In genomic region chr10:78171581-78171980, GRCm38 (mm10) we compare ENCODE assay signal across 22 mouse cellular contexts. TPM values are rescaled to one million over a fixed set of nuclear protein-coding genes. Genes with fewer than 3 reads are reported as not detected.
DNase-seq lines count a peak whose midpoint lies in the region; ATAC-seq and TF ChIP-seq lines count a peak whose summit lies in the region.
"Had no signal": no experiment of that assay in that cellular context is flagged by ENCODE, and none has a peak within 500 bp of the region (broad histone marks: within the 10 kb centered on the region; RNA-seq: fewer than 3 reads in every experiment).

No protein-coding gene starts in this region.

- no peak overlapping the region for H3K27ac ChIP-seq in cerebellum, adult 2 months (ENCODE audit: insufficient read depth, low read length)
- H3K27ac ChIP-seq in heart, adult 2 months = no peak overlapping the region
- 0 out of 2 replicates have a peak overlapping the region, but pooled peaks have one; percentile 63 for H3K27ac ChIP-seq in liver, embryonic 12.5 days
- H3K27ac ChIP-seq in liver, embryonic 11.5 days (ENCODE audit: low read depth, low read length) = no peak overlapping the region
- no peak overlapping the region for H3K27ac ChIP-seq in midbrain, postnatal 0 days (ENCODE audit: low read depth, low read length)
- H3K27ac ChIP-seq in midbrain, embryonic 13.5 days = no peak overlapping the region

- TF ChIP-seq EP300 in heart, adult 2 months (IDR thresholded peaks at IDR 0.05; ENCODE audit: insufficient read depth, low read depth, low read length) = no peak

- intact Hi-C loops in heart, adult 2 months (cut with DNase I) = no loop called here

- no peaks in the 10 kb centered on the region for H3K79me2 ChIP-seq in heart, adult 2 months (replicated peaks; ENCODE audit: control insufficient read depth, insufficient read depth, low read length)

- no peak for ATAC-seq in liver, embryonic 12.5 days
- ATAC-seq in liver, embryonic 11.5 days (replicated peaks; ENCODE audit: low FRiP score) = no peak
- ATAC-seq in midbrain, postnatal 0 days (ENCODE audit: low FRiP score) = no peak
- no peak for ATAC-seq in midbrain, embryonic 13.5 days
- ATAC-seq: activated CD4-positive, CD25-positive, alpha-beta regulatory T cell, adult 4 months; CD4-positive, CD25-positive, alpha-beta regulatory T cell, adult 4 months; Patski had no signal

- WGBS in cerebellum, adult 2 months = 90% methylated on average over 9 of the region's 9 CpGs
- 81% methylated on average over 9 of the region's 9 CpGs for WGBS in heart, adult 2 months
- 85% methylated on average over 9 of the region's 9 CpGs for WGBS in liver, embryonic 12.5 days (ENCODE audit: insufficient replicate concordance)
- 88% methylated on average over 9 of the region's 9 CpGs for WGBS in liver, embryonic 11.5 days
- WGBS in midbrain, postnatal 0 days = 96% methylated on average over 9 of the region's 9 CpGs
- 94% methylated on average over 9 of the region's 9 CpGs for WGBS in midbrain, embryonic 13.5 days

- H3K4me1 ChIP-seq in cerebellum, adult 2 months (ENCODE audit: control insufficient read depth, insufficient read depth, low read length) = peaks cover 24% of the 10 kb centered on the region
- peaks cover 8% of the 10 kb centered on the region for H3K4me1 ChIP-seq in heart, adult 2 months (ENCODE audit: control insufficient read depth, insufficient read depth, low read length)
- peaks cover 33% of the 10 kb centered on the region for H3K4me1 ChIP-seq in liver, embryonic 12.5 days
- H3K4me1 ChIP-seq in liver, embryonic 11.5 days (replicated peaks; ENCODE audit: control insufficient read depth, insufficient read depth, low read length) = peaks cover 14% of the 10 kb centered on the region
- peaks cover 6% of the 10 kb centered on the region; the same call in 1 of the 2 replicates for H3K4me1 ChIP-seq in midbrain, postnatal 0 days (ENCODE audit: insufficient read depth, low read length)
- H3K4me1 ChIP-seq in midbrain, embryonic 13.5 days (replicated peaks) = peaks cover 28% of the 10 kb centered on the region

- H3K27me3 ChIP-seq in cerebellum, adult 2 months (ENCODE audit: control insufficient read depth, insufficient read depth, low read length) = no peaks in the 10 kb centered on the region
- H3K27me3 ChIP-seq in heart, adult 2 months (ENCODE audit: control insufficient read depth, insufficient read depth, low read length) = no peaks in the 10 kb centered on the region
- H3K27me3 ChIP-seq in liver, embryonic 12.5 days (replicated peaks) = no peaks in the 10 kb centered on the region
- no peaks in the 10 kb centered on the region for H3K27me3 ChIP-seq in liver, embryonic 11.5 days (replicated peaks; ENCODE audit: control insufficient read depth, insufficient read depth, low read length)
- no peaks in the 10 kb centered on the region for H3K27me3 ChIP-seq in midbrain, postnatal 0 days (ENCODE audit: insufficient read depth, low read length)
- H3K27me3 ChIP-seq in midbrain, embryonic 13.5 days = no peaks in the 10 kb centered on the region
- H3K27me3 ChIP-seq: CH12.LX, Patski had no signal

- H3K4me3 ChIP-seq in cerebellum, adult 2 months (replicated peaks; ENCODE audit: insufficient read depth, low read depth, low read length) = no peak overlapping the region
- no peak overlapping the region for H3K4me3 ChIP-seq in heart, adult 2 months
- no peak overlapping the region for H3K4me3 ChIP-seq in liver, embryonic 12.5 days
- H3K4me3 ChIP-seq in liver, embryonic 11.5 days (ENCODE audit: low read depth, low read length) = no peak overlapping the region
- H3K4me3 ChIP-seq in midbrain, postnatal 0 days (ENCODE audit: low read depth, low read length) = no peak overlapping the region
- no peak overlapping the region for H3K4me3 ChIP-seq in midbrain, embryonic 13.5 days (replicated peaks)

- H3K9ac ChIP-seq in heart, adult 2 months (ENCODE audit: low read depth, low read length) = no peak overlapping the region
- no peak overlapping the region for H3K9ac ChIP-seq in liver, embryonic 12.5 days
- H3K9ac ChIP-seq in liver, embryonic 11.5 days (ENCODE audit: low read depth, low read length) = no peak overlapping the region
- 0 out of 2 replicates have a peak overlapping the region, but pooled peaks have one; percentile 4 for H3K9ac ChIP-seq in midbrain, postnatal 0 days (replicated peaks; ENCODE audit: low read length, poor library complexity, severe bottlenecking)
- H3K9ac ChIP-seq in midbrain, embryonic 13.5 days (replicated peaks) = no peak overlapping the region

- no peaks in the 10 kb centered on the region for H3K9me3 ChIP-seq in liver, embryonic 12.5 days (replicated peaks)
- H3K9me3 ChIP-seq in liver, embryonic 11.5 days (ENCODE audit: control insufficient read depth, low read length) = no peaks in the 10 kb centered on the region
- no peaks in the 10 kb centered on the region for H3K9me3 ChIP-seq in midbrain, postnatal 0 days (ENCODE audit: low read length)
- no peaks in the 10 kb centered on the region for H3K9me3 ChIP-seq in midbrain, embryonic 13.5 days
- H3K9me3 ChIP-seq: G1E had no signal

- no peak for TF ChIP-seq POLR2A in cerebellum, adult 2 months (IDR thresholded peaks at IDR 0.05; ENCODE audit: borderline replicate concordance, insufficient read depth, low read length)
- TF ChIP-seq POLR2A in heart, adult 2 months (IDR thresholded peaks at IDR 0.05; ENCODE audit: insufficient read depth, low read depth, low read length) = no peak

- no peaks in the 10 kb centered on the region for H3K36me3 ChIP-seq in heart, adult 2 months (ENCODE audit: control insufficient read depth, insufficient read depth, low read length)
- H3K36me3 ChIP-seq in liver, embryonic 12.5 days = peaks cover 76% of the 10 kb centered on the region
- H3K36me3 ChIP-seq in liver, embryonic 11.5 days (ENCODE audit: control insufficient read depth, insufficient read depth, low read length) = peaks cover 47% of the 10 kb centered on the region
- peaks cover 65% of the 10 kb centered on the region for H3K36me3 ChIP-seq in midbrain, postnatal 0 days (ENCODE audit: insufficient read depth, low read length)
- H3K36me3 ChIP-seq in midbrain, embryonic 13.5 days = peaks cover 71% of the 10 kb centered on the region

- TF ChIP-seq CTCF in cerebellum, adult 2 months (IDR thresholded peaks at IDR 0.05; ENCODE audit: borderline replicate concordance, insufficient read depth, low read depth, low read length) = no peak
- no peak for TF ChIP-seq CTCF in heart, adult 2 months (IDR thresholded peaks at IDR 0.05)
- no peak for TF ChIP-seq CTCF in midbrain, postnatal 0 days (IDR thresholded peaks at IDR 0.05)

- DNase-seq in cerebellum, adult 11-12 months = peak; percentile 44
- no peak for DNase-seq in cerebellum, adult 2 months
- peak; percentile 92 for DNase-seq in heart, adult 11 months
- DNase-seq in heart, adult 2 months = no peak
- DNase-seq in liver, embryonic 11.5 days (ENCODE audit: low spot score) = no peak
- DNase-seq in midbrain, postnatal 0 days (ENCODE audit: low spot score) = no peak
- DNase-seq: adrenal gland, adult 2 months; adrenal gland, adult 8-10 months; adrenal gland, postnatal 10 days; adrenal gland, postnatal 14 days; adrenal gland, postnatal 25 days; adrenal gland, postnatal 36 days; B cell, adult 2 months; cerebellum, adult 11 months; cerebellum, adult 18-20 months had no signal

- no peak overlapping the region for H3K4me2 ChIP-seq in liver, embryonic 12.5 days
- no peak overlapping the region for H3K4me2 ChIP-seq in liver, embryonic 11.5 days
- no peak overlapping the region for H3K4me2 ChIP-seq in midbrain, postnatal 0 days (ENCODE audit: low read depth, low read length, poor library complexity, severe bottlenecking)
- no peak overlapping the region for H3K4me2 ChIP-seq in midbrain, embryonic 13.5 days (replicated peaks)

RNA-seq across cellular contexts. Expression of gene D10Jhu81e, which starts 2.0 kb away (rescaled TPM):
- polyA plus RNA-seq in cerebellum, adult 2 months (2012; rRNA removed) = 169 and 172 TPM in 2 replicates
- 100 to 1,000 TPM; 552 to 639 TPM for total RNA-seq in heart, adult 2 months (2021)
- 393 and 410 TPM in 2 replicates for polyA plus RNA-seq in heart, adult 2 months (2012; rRNA removed)
- polyA plus RNA-seq in liver, embryonic 12.5 days (2016; fragmentation: Nextera tagmentation; extraction: Ambion mirVana) = 17.1 and 19.4 TPM in 2 replicates
- 22.9 and 24.3 TPM in 2 replicates for polyA plus RNA-seq in liver, embryonic 11.5 days (2014; fragmentation: Nextera tagmentation; extraction: Ambion mirVana)
- 80.0 and 119 TPM in 2 replicates for total RNA-seq in midbrain, postnatal 0 days (2014; rRNA removed)
- 24.1 and 26.7 TPM in 2 replicates for polyA plus RNA-seq in midbrain, postnatal 0 days (2015; fragmentation: Nextera tagmentation; extraction: Ambion mirVana)
- 20.3 and 22.7 TPM in 2 replicates for polyA plus RNA-seq in midbrain, embryonic 13.5 days (2015; fragmentation: Nextera tagmentation; extraction: Ambion mirVana)

RNA-seq across cellular contexts. Expression of gene Pwp2, which starts 13.4 kb away (rescaled TPM):
- polyA plus RNA-seq in cerebellum, adult 2 months (2012; rRNA removed) = 17.2 and 17.8 TPM in 2 replicates
- 10 to 100 TPM; 10.0 to 10.8 TPM for total RNA-seq in heart, adult 2 months (2021)
- 7.8 and 10.5 TPM in 2 replicates for polyA plus RNA-seq in heart, adult 2 months (2012; rRNA removed)
- 23.9 and 25.5 TPM in 2 replicates for polyA plus RNA-seq in liver, embryonic 12.5 days (2016; fragmentation: Nextera tagmentation; extraction: Ambion mirVana)
- 30.8 and 35.0 TPM in 2 replicates for polyA plus RNA-seq in liver, embryonic 11.5 days (2014; fragmentation: Nextera tagmentation; extraction: Ambion mirVana)
- total RNA-seq in midbrain, postnatal 0 days (2014; rRNA removed) = 21.9 and 24.5 TPM in 2 replicates
- polyA plus RNA-seq in midbrain, postnatal 0 days (2015; fragmentation: Nextera tagmentation; extraction: Ambion mirVana) = 13.4 and 14.2 TPM in 2 replicates
- polyA plus RNA-seq in midbrain, embryonic 13.5 days (2015; fragmentation: Nextera tagmentation; extraction: Ambion mirVana) = 16.8 and 18.1 TPM in 2 replicates

Comparison
In these comparisons a context has a peak if more than half of its experiments do, and no peak if none do; other contexts are left out.
1. DNase-seq: peak in cerebellum, adult 11-12 months (single experiment) and heart, adult 11 months (single experiment); none in cerebellum, adult 2 months (0 of 2), heart, adult 2 months (0 of 2), liver, embryonic 11.5 days (single experiment) and midbrain, postnatal 0 days (single experiment).